Mouse (Mus musculus) kidney, postnatal 14 days (tissue): ENCODE measurements around the gene Grhl1.
"Not testable (repeated sequence)": the region's sequence is repeated elsewhere in the genome, so short reads cannot be mapped to it uniquely, and the experiment has no call there.

ENCODE experiments used
- DNase-seq: peaks from one replicate; pipeline ENCODE4 v3.0.0; 2022; ENCODE audit warnings: mixed read lengths

Grhl1 gene

DNA sequence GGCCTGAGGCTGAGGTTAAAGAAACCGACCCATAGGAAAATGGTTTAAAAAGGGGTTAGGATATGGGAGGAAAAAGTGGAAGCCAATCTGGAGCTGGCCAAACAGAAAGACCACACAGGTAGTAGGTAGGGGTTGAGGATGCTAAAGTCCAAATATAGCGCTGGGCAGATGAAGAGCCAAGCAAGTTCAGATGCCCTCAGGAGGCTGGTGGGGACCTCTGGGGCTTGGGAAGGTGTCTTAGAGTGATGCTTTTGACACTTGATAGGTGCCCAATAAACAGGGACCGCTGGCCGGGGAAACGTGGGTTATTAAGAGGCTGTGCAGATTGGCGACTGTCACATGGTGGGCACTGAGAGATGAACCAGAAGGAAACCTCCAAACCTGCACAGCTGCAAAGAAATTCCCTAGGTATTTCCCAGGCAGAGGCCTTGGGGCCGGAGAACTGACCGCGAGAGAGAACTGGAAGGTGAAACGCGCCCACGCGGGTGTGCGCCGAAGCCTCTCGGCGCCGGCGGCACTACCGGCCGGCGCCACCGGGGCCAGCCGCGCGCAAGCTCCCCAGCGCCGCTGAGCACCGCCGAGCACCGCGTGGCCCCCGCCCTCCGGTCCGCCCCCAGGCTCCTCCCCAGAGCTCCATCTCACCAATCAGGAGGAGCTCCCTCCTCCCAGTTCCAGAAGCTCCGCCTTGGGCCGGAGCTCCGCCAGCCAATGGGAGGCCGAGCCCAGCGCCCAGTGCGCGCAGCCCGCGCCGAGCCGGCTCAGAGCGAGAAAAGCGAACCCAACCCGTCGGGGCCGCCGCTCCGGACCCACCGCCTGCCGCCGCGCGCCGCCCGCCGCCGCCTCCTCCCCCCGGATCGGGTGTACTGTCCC, at the start of gene Grhl1:
Gene Grhl1, plus strand, starts transcription at position 761 of the 870 bp plus-strand sequence.
- peak; percentile 95 for DNase-seq

DNA sequence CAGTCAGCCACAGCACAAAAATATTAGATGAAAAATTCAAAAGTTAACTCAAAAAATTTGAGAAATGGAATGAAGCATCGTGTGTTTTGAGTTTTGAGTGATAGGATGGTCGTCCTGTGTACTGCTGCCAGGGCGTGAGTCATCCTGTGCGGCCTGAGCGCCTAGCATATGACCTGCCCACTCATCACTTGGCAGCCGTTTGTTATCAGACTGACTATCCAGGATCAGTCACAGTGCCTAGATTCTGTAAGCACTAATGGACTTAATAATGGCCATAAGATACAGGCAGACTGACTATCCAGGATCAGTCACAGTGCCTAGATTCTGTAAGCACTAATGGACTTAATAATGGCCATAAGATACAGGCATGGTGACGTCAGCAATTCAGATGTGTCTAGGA, 47.0 kb upstream of the Grhl1 start:
- not testable (repeated sequence) for DNase-seq

DNA sequence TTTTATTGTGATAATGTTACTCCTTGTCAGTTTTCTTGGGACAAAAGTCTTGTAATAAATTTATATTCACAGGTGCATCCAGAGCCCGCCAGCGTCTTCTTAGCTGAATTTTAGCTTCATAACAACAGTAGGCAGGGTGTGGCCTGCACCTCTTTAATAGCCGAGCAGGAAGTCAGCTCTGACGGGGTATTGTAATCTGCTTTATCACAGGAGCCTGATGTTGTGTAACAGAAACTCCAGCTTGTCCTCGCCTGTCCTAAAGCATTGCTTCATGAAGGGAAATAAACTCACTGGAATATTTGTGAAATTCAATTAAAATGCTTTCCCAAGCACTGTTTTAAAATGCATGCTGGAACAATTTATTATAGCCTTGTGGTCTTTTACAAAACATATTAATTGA, 35.7 kb upstream of the Grhl1 start:
- DNase-seq, result peak; percentile 9

DNA sequence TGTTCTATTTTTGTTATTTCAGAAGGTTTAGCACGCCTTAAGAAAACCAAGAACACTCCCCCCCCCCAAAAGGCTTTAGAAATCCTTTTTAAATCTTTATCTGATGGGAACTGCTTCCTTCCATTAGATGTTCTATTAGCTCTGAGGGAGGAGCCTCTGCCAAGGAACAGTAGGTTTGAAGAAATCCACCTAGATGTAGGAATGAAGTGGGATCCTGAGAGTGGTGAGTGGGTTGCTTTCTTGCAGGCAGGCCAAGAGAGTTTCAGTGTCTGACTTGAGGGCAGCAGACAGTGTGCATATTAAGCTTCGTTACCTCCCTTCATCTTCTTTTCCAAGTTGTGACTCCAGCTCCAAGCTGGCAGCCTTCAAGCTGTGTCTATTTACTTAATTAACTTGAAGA, 34.9 kb upstream of the Grhl1 start:
- DNase-seq, result no peak

DNA sequence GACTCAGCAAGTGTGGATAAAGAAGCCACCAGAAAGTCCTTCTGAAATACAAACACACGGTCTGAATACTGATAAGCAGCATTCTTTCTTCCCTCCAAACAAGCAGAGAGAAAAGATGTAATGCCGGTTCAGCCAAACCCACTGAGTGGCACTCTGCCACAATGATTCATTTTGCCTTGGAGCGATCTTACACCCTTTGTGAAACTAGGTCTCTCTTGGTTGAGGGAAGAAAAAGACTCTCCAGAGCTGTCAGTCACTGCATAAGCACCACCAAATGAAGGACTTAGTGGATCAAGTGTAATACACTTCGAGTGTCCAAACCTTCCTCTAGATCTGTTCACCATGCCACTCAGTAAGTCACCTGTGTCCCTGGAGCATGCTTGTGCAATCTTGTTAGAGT, 34.1 kb upstream of the Grhl1 start:
- DNase-seq, result no peak

DNA sequence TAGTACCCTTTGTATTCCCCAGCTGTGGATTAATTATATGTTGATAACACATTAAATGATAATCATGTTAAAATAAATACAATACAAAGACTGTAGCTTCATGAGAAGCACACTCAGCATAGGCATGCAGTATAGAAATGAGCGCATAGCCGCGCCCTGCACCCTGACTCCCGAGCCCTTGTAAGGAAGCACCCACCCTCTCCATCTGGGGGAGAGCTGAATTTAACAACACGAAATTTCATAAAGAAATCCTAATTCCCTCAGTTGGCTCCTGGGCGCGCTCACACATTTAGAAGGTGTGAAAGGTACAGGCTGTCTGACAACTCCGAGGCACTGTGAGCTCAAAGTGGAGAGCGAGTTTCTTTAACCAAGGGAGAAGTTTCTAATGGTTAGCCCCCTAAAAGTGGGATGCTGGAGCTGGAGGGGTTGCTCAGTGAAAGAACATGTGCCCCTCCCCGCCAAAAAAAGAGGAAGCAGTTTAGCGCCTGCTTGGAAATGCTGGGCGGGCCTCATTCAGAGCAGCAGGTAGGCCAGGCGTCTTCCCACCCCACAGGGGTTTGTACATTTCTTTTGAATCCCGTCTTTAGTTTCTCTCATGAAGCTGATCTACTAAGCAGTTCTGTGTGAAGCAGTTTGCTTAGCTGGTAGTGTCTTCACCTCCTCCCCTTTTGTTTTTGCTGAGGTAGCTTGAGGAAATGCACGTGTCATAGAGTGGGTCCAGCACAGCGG, 30.5 kb upstream of the Grhl1 start:
- no peak for DNase-seq

DNA sequence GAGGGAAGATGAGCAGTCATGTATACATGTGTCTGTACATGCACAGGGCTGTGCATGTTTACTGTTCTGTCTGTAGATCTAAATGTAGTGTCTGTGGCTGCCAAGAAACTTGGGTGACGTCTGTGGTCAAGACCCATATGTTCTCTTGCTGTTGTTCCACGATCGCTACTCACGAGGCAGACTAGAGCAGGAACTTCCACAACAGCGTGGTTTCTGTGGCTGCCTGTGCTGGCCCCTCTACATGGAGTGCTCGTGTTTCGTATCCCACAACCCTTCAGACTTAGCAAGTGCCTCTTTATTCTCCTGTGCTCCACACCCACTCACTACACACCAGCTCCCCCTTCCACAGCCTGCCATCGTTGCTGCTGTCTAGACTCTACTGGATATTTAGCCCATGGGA, 24.4 kb upstream of the Grhl1 start:
- no peak for DNase-seq

DNA sequence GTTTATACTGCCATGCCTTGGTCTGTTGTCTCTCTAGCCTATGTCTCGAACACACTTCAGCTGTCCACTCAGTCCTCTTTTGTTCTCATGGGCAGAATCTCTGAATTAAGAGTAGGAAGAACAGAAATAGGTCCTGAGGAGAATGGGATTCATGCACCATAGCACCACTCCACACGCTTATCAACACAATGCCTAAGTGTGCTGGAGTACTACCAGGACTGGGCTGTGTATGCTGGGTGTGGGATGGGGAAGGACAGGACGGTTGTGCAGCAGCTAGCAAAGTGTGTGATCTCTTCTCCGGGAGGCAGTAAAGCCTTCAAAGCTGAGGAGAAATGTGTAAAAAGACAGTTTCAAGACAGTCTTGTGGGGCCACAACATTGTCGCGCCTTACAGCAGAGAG, 23.2 kb upstream of the Grhl1 start:
- no peak for DNase-seq

DNA sequence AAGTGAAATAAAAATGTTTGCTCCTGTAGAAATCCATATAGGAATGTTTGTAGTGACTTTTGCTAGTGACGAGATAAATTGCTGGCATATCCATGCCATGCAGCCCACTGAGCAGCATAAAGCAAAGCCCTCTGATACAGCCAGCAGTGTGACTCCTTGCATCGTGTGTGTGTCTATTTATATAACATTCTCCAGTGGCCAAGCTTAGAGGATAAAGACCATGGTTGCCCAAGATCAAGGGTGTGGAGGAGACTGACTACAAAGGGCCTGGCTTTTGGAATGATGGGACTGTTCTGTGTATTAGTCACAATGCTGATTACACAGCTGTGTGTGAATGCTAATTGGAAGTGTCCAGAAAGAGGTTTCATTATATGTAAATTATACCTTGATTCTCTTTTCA, 19.6 kb upstream of the Grhl1 start:
- DNase-seq, result no peak

DNA sequence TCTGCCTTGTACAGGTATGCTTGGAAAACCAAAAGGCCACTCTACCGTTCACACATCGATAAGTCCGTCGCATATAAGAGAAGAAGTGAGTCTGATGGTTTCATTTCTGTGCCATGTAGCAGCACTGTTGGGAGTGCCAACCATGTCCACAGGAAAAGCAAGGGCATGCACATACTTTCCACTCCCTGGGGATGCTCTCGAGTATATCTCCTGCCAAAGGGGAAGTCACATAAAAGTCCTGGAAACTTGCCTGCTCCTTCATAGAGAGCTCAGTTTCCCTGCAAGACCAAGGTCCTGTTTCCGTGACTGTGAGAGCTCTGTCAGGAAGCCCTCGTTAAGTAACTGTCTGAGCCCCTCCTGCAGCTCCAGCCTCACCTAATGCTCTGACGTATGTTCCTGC, 16.1 kb upstream of the Grhl1 start:
- no peak for DNase-seq

DNA sequence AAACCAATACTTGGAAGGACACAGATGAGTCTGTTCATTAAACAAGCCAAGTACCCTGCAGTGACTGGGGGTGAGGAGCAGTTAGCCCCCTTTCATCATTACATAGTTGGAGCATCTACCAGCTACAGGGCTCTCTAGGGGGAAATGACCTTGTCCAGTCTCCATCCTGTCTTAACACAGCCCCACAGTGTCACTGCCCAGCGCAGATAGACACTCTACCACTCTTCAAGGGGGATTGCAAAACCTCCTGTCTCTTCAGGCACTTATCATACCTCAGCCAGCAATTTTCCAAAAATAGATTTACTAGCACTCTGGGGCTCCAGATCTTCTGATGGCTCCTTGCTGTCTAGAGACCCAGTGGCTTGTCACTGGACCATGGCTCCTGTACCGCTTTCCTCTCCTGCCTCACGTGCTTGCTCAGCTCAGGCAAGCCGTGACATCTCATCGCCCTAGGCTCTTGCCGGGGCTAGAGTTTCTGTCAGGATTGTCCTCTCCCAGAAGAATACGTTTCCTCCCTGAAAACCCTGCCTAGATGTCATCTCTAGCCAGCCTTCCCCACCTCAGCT, 8.6 kb upstream of the Grhl1 start:
- DNase-seq, result no peak

DNA sequence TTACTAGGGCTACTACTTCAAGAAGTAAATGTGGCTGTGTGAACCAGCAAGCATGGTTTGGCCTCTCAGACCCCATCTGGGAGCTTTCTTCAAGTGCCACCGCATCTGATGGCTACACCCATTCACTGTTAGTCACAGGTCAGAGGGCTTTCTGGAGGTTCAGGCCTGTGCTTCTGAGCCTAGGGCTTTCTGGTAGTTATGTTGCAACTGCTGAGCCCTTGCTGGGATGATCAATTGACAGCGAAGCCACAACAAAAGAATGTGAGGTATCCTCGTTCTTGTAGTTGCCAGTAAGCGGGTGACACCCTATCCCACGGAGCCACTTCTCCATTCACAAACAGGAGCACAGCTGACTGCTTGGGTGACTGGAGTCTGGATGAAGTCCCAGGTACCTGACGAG, 6.8 kb upstream of the Grhl1 start:
- DNase-seq, result no peak

DNA sequence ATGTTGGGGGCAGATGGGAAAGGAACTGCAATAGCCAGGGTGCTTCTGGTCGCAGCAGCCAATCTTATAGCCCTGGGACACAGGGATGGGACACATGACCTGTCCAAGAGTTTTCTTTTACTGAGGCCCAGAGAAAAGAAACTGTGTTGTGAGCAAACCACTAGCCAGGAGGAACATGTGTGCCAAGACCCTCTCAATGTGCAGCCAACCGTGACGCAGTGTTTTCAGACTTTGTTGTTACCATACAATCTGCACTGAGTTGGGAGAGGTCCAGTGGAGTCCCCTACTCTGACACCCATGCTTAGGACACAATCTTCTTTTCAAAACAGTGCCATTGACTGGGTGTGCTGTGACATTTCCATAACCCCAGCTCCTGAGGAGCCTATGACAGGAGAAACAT, 4.5 kb upstream of the Grhl1 start:
- DNase-seq, result no peak

DNA sequence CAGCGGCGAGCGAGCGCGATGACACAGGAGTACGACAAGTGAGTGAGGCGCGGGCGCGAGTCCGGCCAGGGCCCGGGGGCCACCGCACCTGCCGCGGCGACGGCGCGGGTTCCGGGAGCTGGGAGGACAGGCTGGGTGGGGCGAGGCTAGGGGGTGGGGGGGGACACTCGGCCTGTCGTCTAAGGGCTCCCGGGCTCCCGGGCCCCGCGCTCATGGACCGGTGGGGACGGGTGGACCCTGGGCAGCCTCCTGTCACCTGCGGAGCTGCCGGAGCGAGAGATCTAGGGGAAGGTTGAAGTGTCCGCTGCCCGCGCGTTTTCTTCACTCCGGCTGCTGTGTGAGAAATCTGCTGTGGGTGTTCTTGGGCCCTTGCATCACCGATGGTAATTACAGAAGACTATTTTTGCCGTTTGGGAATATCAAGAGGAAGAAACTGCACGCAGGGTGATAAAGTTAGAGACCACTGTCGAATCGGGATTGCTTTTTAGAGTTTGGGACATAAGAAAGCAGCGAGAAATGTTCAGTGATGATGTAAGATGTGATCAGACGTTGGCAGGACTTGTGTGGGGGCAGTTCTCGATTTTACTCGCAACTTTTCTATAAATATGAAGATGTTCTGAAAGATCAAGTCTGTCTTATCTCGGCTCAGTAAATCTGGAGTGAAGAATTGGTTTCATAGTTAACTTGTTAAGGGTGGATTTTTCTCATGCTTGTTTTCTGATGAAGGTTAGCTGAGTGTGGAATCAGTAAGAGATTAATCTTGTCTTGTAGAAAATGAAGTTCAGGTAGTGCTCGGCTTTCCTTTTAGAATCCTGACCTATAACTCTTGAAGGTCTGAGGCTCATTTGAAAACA, 565 bp downstream of the Grhl1 start:
- no peak for DNase-seq

DNA sequence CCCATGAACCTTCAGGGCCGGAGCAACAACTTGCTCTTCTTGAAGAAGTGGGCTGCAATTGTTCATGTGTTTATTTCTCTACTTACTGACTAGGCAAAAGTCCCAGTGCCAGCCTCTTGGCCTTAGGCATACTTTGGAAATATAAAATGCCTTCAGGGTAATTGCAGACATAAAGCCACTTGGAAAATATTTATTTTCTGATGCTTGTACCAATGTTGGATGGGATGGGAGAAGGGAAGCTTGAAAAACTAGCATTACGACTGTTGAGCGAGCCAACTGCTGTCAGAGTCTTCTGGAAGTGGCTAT, 1.1 kb downstream of the Grhl1 start:
- no peak for DNase-seq

DNA sequence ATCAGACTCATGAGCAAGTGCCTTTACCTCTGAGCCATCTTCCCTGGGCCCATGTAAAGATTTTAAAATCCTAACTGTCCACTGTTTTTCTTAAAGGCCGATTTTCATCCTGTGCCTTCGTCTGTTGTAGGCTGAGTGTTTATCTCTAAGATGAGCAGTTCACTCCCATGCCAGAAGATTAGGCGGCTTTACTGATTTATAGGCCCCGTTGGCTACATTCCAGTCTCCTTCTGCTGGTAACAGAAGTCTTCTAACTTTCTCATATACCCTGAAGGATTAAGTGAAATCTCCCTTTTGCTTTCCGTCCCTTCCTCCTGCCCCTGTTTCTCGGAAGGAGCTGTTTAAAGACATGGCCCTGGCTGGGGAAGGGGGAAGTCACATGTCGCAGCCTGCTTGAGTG, 2.8 kb downstream of the Grhl1 start:
- peak; percentile 20 for DNase-seq

DNA sequence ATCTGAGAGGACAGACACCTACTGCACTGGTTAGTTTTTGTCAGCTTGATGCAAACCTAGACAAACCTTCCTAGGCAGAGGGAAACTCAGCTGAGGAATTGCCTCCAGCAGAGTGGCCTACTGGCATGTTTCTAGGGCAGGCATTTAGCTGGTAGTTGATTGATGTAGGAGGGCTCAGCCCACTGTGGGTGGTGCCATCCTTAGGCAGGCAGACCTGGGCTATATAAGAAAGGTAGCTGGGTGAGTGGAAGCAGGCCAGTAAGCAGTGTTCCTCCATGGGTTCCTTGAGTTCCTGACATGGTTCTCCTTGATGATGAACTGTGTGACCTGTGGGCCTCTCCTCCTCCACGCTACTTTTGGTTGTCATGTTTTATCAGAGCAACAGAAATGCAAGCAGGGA, 8.4 kb downstream of the Grhl1 start:
- no peak for DNase-seq

DNA sequence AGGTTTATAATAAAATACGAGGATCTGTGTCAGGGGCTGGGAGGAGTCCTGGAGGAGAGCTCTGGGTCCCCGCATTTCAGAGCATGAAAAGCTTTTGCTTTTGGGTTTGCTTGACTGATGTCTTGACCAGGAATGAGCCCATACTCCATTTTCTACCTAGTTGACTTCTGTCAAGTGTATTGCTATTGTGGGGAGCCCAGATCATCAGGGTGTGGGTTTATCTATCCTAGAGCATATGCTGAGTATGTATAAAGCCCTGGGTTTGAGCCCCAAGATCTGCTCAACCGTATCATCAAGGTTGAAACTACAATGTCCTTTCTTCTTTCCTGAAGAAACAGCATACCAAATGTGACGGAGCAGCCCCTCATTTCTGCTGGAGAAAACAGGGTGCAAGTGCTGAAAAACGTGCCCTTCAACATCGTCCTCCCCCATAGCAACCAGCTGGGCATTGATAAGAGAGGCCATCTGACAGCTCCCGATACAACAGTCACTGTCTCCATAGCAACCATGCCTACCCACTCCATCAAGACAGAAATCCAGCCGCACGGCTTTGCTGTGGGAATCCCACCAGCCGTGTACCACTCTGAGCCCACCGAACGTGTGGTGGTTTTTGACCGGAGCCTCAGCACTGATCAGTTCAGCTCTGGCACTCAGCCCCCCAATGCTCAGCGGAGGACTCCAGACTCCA, 9.1 kb downstream of the Grhl1 start:
- no peak for DNase-seq

DNA sequence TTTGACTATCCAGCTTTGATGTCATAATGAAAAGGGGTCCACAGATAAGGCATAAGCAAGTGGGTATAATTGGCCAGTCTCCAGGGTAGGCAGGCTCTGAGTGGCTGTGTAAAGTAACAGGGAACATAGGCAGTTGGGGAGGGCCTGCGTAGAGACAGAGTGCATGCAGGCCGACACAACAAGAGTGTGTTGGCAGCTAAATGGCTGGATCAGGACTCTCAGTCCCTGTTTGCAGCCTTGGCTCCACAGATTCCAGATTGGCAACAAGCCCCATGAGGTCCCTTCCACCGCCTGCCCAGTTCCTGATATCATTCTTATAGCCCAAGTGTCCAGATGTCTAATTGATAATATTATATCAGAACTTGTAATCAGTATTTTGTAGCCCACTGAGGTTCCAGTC, 11.6 kb downstream of the Grhl1 start:
- DNase-seq, result no peak

DNA sequence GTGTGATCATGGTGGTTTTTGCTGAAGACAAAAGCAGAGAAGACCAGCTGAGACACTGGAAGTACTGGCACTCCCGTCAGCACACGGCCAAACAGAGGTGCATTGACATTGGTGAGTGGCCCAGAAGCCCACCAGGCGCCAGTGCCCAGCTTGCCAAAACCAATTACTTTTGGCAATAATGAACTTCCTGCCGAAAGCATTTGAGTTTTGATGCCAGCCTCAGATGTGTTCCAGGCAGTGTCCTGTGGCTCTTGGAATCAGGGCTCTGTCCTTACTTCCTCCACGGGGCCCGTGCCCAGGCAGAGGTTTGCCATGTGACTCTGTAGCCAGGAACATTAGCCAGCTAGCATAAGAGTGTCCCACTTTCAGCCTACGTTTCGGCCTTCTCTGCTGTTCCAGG, 12.8 kb downstream of the Grhl1 start:
- DNase-seq, result no peak

DNA sequence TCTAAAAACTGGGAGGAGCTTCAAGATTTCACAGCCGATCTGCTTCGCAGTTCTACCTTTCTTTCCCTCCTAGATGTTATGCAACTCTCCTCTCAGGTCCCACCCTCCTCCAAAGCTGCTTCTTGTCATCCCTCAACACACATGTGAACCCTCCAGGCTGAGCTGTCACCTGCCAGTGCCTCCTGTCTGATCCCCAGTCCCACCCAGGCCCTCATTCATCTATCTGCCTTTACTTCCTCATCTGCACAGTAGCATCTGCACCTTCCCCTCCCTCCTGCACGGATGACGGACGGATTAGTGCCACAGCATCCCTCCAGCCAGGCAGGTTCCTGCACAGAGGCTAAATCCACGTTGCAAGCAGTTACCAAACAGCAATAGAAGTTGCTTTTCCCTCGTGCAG, 14.1 kb downstream of the Grhl1 start:
- no peak for DNase-seq

DNA sequence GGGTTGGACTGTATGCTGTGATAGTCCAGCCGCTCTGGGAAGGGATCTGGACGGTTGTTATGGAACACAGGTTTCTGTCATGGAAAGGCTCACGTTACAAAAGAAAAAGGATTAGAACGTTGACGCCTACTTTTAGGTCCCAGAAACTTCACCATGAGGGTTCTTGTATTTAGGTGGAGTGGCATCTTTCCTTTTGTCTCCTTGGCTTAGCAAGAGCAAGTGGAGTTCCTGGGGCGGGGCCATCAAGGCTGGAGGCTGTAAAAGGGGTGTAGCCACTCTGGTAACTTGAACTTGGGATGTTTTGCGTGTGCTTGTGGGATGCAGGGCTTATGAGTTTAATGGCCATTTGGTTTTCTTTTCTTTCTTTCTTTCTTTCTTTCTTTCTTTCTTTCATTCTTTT, 18.3 kb downstream of the Grhl1 start:
- DNase-seq, result no peak

DNA sequence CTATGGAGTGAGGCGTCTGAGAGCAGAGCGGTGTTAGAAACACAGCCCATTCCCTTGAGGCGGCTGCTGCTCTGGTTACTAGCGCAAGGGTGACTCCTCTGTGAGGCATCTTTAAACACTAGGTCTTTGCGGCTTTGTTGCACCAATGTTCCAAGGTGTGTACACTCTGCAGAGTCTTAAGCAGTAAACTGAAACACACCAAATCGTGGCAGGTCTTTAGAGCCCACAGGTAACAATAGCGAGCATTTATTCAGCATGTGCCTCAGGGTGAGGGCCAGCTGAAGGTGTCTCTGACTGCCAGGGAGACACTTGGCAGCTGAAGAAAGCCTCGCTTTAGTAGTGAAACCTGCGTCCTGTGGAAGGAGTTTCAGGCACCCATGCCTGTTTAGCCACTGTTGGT, 20.0 kb downstream of the Grhl1 start:
- DNase-seq, result no peak
